Mouse (Mus musculus): ENCODE measurements around the gene Ube2r2. TPM values are rescaled to one million over a fixed set of nuclear protein-coding genes. Genes with fewer than 3 reads are reported as not detected.
A peak's percentile ranks its signal among the peaks of the same experiment; 100 is the strongest.

Ube2r2 gene
- total RNA-seq, 2 experiments from 2014 or later: 84.2 to 84.4 TPM

GRCm38 (mm10) chr4:41170970-41171369 lies 35.4 kb downstream of the Ube2r2 start:
- no peak for DNase-seq (ENCODE audit: low spot score in 2 of 2)

- DNase-seq (ENCODE audit: low spot score in 2 of 2): no peak
Observed at GRCm38 (mm10) chr4:41174631-41175030, 39.1 kb downstream of the Ube2r2 start.

- DNase-seq (ENCODE audit: low spot score in 2 of 2): no peak
Observed at GRCm38 (mm10) chr4:41179825-41180725, 44.5 kb downstream of the Ube2r2 start.

GRCm38 (mm10) chr4:41189809-41190208 lies 54.3 kb downstream of the Ube2r2 start:
- DNase-seq (ENCODE audit: low spot score in 2 of 2): no peak

GRCm38 (mm10) chr4:41192544-41193512 lies 57.3 kb downstream of the Ube2r2 start:
- no peak for DNase-seq (ENCODE audit: low spot score in 2 of 2)

GRCm38 (mm10) chr4:41195328-41195727 lies 59.8 kb downstream of the Ube2r2 start:
- DNase-seq (ENCODE audit: low spot score in 2 of 2): no peak

- peak in 1 of 2 experiments; percentile 41 for DNase-seq (ENCODE audit: low spot score in 2 of 2)
Observed at GRCm38 (mm10) chr4:41196861-41197610, 61.5 kb downstream of the Ube2r2 start.

- no peak for DNase-seq (ENCODE audit: low spot score in 2 of 2)
Observed at GRCm38 (mm10) chr4:41202135-41202534, 66.6 kb downstream of the Ube2r2 start.

GRCm38 (mm10) chr4:41205751-41206150 lies 70.2 kb downstream of the Ube2r2 start:
- no peak for DNase-seq (ENCODE audit: low spot score in 2 of 2)

GRCm38 (mm10) chr4:41208050-41208449 lies 72.5 kb downstream of the Ube2r2 start:
- DNase-seq (ENCODE audit: low spot score in 2 of 2): no peak

- no peak for DNase-seq (ENCODE audit: low spot score in 2 of 2)
Observed at GRCm38 (mm10) chr4:41225412-41225811, 89.9 kb downstream of the Ube2r2 start.

GRCm38 (mm10) chr4:41226351-41226750 lies 90.8 kb downstream of the Ube2r2 start:
- peak; percentile 57 to 68 for DNase-seq (ENCODE audit: low spot score in 2 of 2)

- no peak for DNase-seq (ENCODE audit: low spot score in 2 of 2)
Observed at GRCm38 (mm10) chr4:41235621-41236020, 100.1 kb downstream of the Ube2r2 start.

- DNase-seq (ENCODE audit: low spot score in 2 of 2): no peak
Observed at GRCm38 (mm10) chr4:41240916-41241315, 105.4 kb downstream of the Ube2r2 start.

Other genes with a start within 250 kb of the Ube2r2 start
- gene Spink4, start 215.7 kb upstream of the Ube2r2 start, total RNA-seq (2021): not detected
- 100 to 1,000 TPM; 163 to 170 TPM for gene Bag1, start 187.4 kb upstream of the Ube2r2 start, total RNA-seq (2021)
- 10 to 100 TPM; 71.9 to 75.3 TPM for gene Chmp5, start 187.3 kb upstream of the Ube2r2 start, total RNA-seq (2021)
- 10 to 100 TPM; 61.5 to 64.2 TPM for gene Nfx1, start 164.8 kb upstream of the Ube2r2 start, total RNA-seq (2021)
- gene Aqp7, start 87.6 kb upstream of the Ube2r2 start, total RNA-seq (2021): under 1 TPM in 1 of 2 experiments, not detected in 1; 0.20 TPM
- gene Aqp3, start 37.6 kb upstream of the Ube2r2 start, total RNA-seq (2021): under 1 TPM in 1 of 2 experiments, not detected in 1; 0.67 TPM
- 10 to 100 TPM; 86.2 to 87.7 TPM for gene Nol6, start 11.3 kb upstream of the Ube2r2 start, total RNA-seq (2021)
- gene Ubap2, start 139.4 kb downstream of the Ube2r2 start, total RNA-seq (2021): 10 to 100 TPM; 46.7 to 57.3 TPM
- gene Dcaf12, start 179.1 kb downstream of the Ube2r2 start, total RNA-seq (2021): 10 to 100 TPM; 51.4 to 53.2 TPM
- 10 to 100 TPM; 43.1 to 54.6 TPM for gene Ubap1, start 213.3 kb downstream of the Ube2r2 start, total RNA-seq (2021)